ENCODE assay signal across 8 mouse cellular contexts in the genomic region with DNA sequence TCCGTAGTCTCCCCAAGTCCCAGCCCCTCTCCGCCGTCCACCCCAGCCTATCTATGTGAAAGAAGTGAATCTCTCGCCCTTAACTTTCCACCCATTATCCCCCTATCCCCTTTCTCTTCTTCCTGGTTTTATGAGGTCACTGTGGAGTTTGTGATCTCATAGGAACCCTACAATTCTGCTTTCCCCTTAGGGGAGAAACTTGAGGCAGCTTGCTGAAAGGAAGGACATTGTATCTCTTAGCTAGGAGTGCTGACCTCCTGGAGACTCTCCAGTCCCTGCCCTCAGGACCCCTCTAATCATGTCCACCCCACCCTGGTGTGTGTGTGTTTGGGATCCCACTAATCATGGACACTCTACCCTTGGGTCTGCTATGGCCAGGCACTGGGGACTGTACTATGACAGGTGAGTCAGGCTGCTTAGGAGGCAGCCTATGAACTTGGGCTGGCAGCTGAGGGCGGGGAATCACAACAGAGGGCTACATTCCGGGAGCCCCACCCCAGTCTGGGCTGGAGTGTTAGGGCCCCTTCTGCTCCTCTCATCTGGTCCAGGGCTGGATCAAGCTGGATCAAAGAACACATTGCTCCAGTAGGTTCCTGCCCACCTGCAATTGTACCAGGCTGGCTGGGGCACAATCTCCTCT. TPM values are rescaled to one million over a fixed set of nuclear protein-coding genes. Genes with fewer than 3 reads are reported as not detected.
DNase-seq lines count a peak whose midpoint lies in the region; ATAC-seq and TF ChIP-seq lines count a peak whose summit lies in the region.

No protein-coding gene starts in this region.

- peak; percentile 73 for DNase-seq in A20 (ENCODE audit: low read depth, low spot score)
- DNase-seq in left cerebral cortex, adult 11 months (ENCODE audit: low spot score): no peak
- no peak for DNase-seq in right cerebral cortex, postnatal 4 days

- no peaks in the 10 kb centered on the region for H3K9me3 ChIP-seq in E14TG2a.4 (ENCODE audit: low read length)
- H3K9me3 ChIP-seq in heart, embryonic 16.5 days (replicated peaks; ENCODE audit: control insufficient read depth, low read length): no peaks in the 10 kb centered on the region
- no peaks in the 10 kb centered on the region for H3K9me3 ChIP-seq in limb, embryonic 13.5 days
- no peaks in the 10 kb centered on the region for H3K9me3 ChIP-seq in midbrain, embryonic 16.5 days (replicated peaks; ENCODE audit: control insufficient read depth, low read length, poor library complexity, severe bottlenecking)

- no peaks in the 10 kb centered on the region for H3K27me3 ChIP-seq in E14TG2a.4 (ENCODE audit: insufficient read depth, low read length)
- no peaks in the 10 kb centered on the region for H3K27me3 ChIP-seq in heart, embryonic 16.5 days (ENCODE audit: control insufficient read depth, insufficient read depth, low read length)
- H3K27me3 ChIP-seq in limb, embryonic 13.5 days: no peaks in the 10 kb centered on the region
- H3K27me3 ChIP-seq in midbrain, embryonic 16.5 days (ENCODE audit: control insufficient read depth, insufficient read depth, low read depth, low read length): no peaks in the 10 kb centered on the region

- H3K9ac ChIP-seq in heart, embryonic 16.5 days (ENCODE audit: low read length): peak overlapping the region; percentile 89
- peak overlapping the region; percentile 88 for H3K9ac ChIP-seq in limb, embryonic 13.5 days
- H3K9ac ChIP-seq in midbrain, embryonic 16.5 days (ENCODE audit: low read depth, low read length): peak overlapping the region; percentile 84

- ATAC-seq in heart, embryonic 16.5 days (replicated peaks; ENCODE audit: extremely low read depth, insufficient read depth, low FRiP score): no peak
- no peak for ATAC-seq in limb, embryonic 13.5 days (ENCODE audit: low FRiP score, low read depth)
- no peak for ATAC-seq in midbrain, embryonic 16.5 days
- ATAC-seq in inflammation-experienced regulatory T-cells, adult 6 months: no peak

- peak overlapping the region; percentile 91 for H3K27ac ChIP-seq in heart, embryonic 16.5 days (ENCODE audit: low read length)
- peak overlapping the region; percentile 87; the same call in 1 of the 2 replicates for H3K27ac ChIP-seq in limb, embryonic 13.5 days
- H3K27ac ChIP-seq in midbrain, embryonic 16.5 days (ENCODE audit: low read length): no peak overlapping the region; the same call in 1 of the 2 replicates

- WGBS in heart, embryonic 16.5 days: 18% methylated on average over 6 of the region's 6 CpGs
- WGBS in limb, embryonic 13.5 days: 16% methylated on average over 6 of the region's 6 CpGs
- 21% methylated on average over 6 of the region's 6 CpGs for WGBS in midbrain, embryonic 16.5 days

- peaks cover 85% of the 10 kb centered on the region for H3K4me1 ChIP-seq in E14TG2a.4 (replicated peaks; ENCODE audit: low read depth, low read length)
- peaks cover 25% of the 10 kb centered on the region for H3K4me1 ChIP-seq in heart, embryonic 16.5 days (ENCODE audit: control insufficient read depth, insufficient read depth, low read length)
- peaks cover 36% of the 10 kb centered on the region for H3K4me1 ChIP-seq in limb, embryonic 13.5 days
- peaks cover 23% of the 10 kb centered on the region for H3K4me1 ChIP-seq in midbrain, embryonic 16.5 days (ENCODE audit: control insufficient read depth, insufficient read depth, low read length)

- TF ChIP-seq CTCF in E14TG2a.4 (conservative IDR thresholded peaks at IDR 0.05; ENCODE audit: low read length): no peak

- peak overlapping the region; percentile 99 for H3K4me3 ChIP-seq in E14TG2a.4 (replicated peaks; ENCODE audit: low read length)
- H3K4me3 ChIP-seq in heart, embryonic 16.5 days (ENCODE audit: low read length): peak overlapping the region; percentile 84
- peak overlapping the region; percentile 93 for H3K4me3 ChIP-seq in limb, embryonic 13.5 days
- H3K4me3 ChIP-seq in midbrain, embryonic 16.5 days (ENCODE audit: low read depth, low read length): peak overlapping the region; percentile 93

- peaks cover 35% of the 10 kb centered on the region for H3K36me3 ChIP-seq in E14TG2a.4 (ENCODE audit: insufficient read depth, low read length)
- H3K36me3 ChIP-seq in heart, embryonic 16.5 days (ENCODE audit: control insufficient read depth, insufficient read depth): peaks cover 5% of the 10 kb centered on the region
- H3K36me3 ChIP-seq in limb, embryonic 13.5 days: peaks cover 31% of the 10 kb centered on the region
- peaks cover under 1% of the 10 kb centered on the region; the same call in 1 of the 2 replicates for H3K36me3 ChIP-seq in midbrain, embryonic 16.5 days (ENCODE audit: control insufficient read depth, insufficient read depth, low read length)

- peak overlapping the region; percentile 91 for H3K4me2 ChIP-seq in heart, embryonic 16.5 days (ENCODE audit: low read depth, low read length)
- H3K4me2 ChIP-seq in limb, embryonic 13.5 days (replicated peaks): peak overlapping the region; percentile 94
- H3K4me2 ChIP-seq in midbrain, embryonic 16.5 days (ENCODE audit: low read length): peak overlapping the region; percentile 96

RNA-seq across cellular contexts. Expression of a gene that starts 1.1 kb away (rescaled TPM):
- 9.1 and 12.5 TPM in 2 replicates for polyA plus RNA-seq in heart, embryonic 16.5 days (2015; fragmentation: Nextera tagmentation; extraction: Ambion mirVana)
- polyA plus RNA-seq in limb, embryonic 13.5 days (2015; fragmentation: Nextera tagmentation; extraction: Ambion mirVana): 6.1 and 9.6 TPM in 2 replicates
- 8.2 and 9.2 TPM in 2 replicates for polyA plus RNA-seq in midbrain, embryonic 16.5 days (2015; fragmentation: Nextera tagmentation; extraction: Ambion mirVana)
- polyA plus RNA-seq in inflammation-experienced regulatory T-cells, adult 6 months (2017; shearing (Covaris generic)): 10 to 100 TPM in 2 of 3 experiments, 1 to 10 TPM in 1; 8.6 to 14.1 (median 13.3) TPM

RNA-seq across cellular contexts. Expression of a gene that starts 1.1 kb away (rescaled TPM):
- polyA plus RNA-seq in heart, embryonic 16.5 days (2015; fragmentation: Nextera tagmentation; extraction: Ambion mirVana): 24.8 and 31.1 TPM in 2 replicates
- polyA plus RNA-seq in limb, embryonic 13.5 days (2015; fragmentation: Nextera tagmentation; extraction: Ambion mirVana): 34.0 and 34.3 TPM in 2 replicates
- polyA plus RNA-seq in midbrain, embryonic 16.5 days (2015; fragmentation: Nextera tagmentation; extraction: Ambion mirVana): 18.8 and 19.2 TPM in 2 replicates
- 10 to 100 TPM; 57.9 to 66.2 (median 65.6) TPM for polyA plus RNA-seq in inflammation-experienced regulatory T-cells, adult 6 months (2017; shearing (Covaris generic))

RNA-seq across cellular contexts. Expression of a gene that starts 1.2 kb away (rescaled TPM):
- polyA plus RNA-seq in heart, embryonic 16.5 days (2015; fragmentation: Nextera tagmentation; extraction: Ambion mirVana): 0.12 and 0.39 TPM in 2 replicates
- polyA plus RNA-seq in limb, embryonic 13.5 days (2015; fragmentation: Nextera tagmentation; extraction: Ambion mirVana): 0.19 and 0.23 TPM in 2 replicates
- polyA plus RNA-seq in midbrain, embryonic 16.5 days (2015; fragmentation: Nextera tagmentation; extraction: Ambion mirVana): 0.11 and 0.12 TPM in 2 replicates
- polyA plus RNA-seq in inflammation-experienced regulatory T-cells, adult 6 months (2017; shearing (Covaris generic)): under 1 TPM in 2 of 3 experiments, not detected in 1; 0.33 to 0.67 TPM

RNA-seq across cellular contexts. Expression of a gene that starts 11.1 kb away (rescaled TPM):
- polyA plus RNA-seq in heart, embryonic 16.5 days (2015; fragmentation: Nextera tagmentation; extraction: Ambion mirVana): 6.2 and 6.3 TPM in 2 replicates
- polyA plus RNA-seq in limb, embryonic 13.5 days (2015; fragmentation: Nextera tagmentation; extraction: Ambion mirVana): 7.3 and 8.9 TPM in 2 replicates
- polyA plus RNA-seq in midbrain, embryonic 16.5 days (2015; fragmentation: Nextera tagmentation; extraction: Ambion mirVana): 5.9 and 6.7 TPM in 2 replicates
- 10 to 100 TPM; 18.2 to 49.8 (median 44.0) TPM for polyA plus RNA-seq in inflammation-experienced regulatory T-cells, adult 6 months (2017; shearing (Covaris generic))

RNA-seq across cellular contexts. Expression of a gene that starts 15.5 kb away (rescaled TPM):
- 0.20 and 0.21 TPM in 2 replicates for polyA plus RNA-seq in heart, embryonic 16.5 days (2015; fragmentation: Nextera tagmentation; extraction: Ambion mirVana)
- 0.18 and 0.26 TPM in 2 replicates for polyA plus RNA-seq in limb, embryonic 13.5 days (2015; fragmentation: Nextera tagmentation; extraction: Ambion mirVana)
- 0.15 and 0.16 TPM in 2 replicates for polyA plus RNA-seq in midbrain, embryonic 16.5 days (2015; fragmentation: Nextera tagmentation; extraction: Ambion mirVana)
- polyA plus RNA-seq in inflammation-experienced regulatory T-cells, adult 6 months (2017; shearing (Covaris generic)): not detected
